Mouse (Mus musculus) limb, embryonic 14.5 days (tissue): ENCODE results near the gene Flna. TPM values are rescaled to one million over a fixed set of nuclear protein-coding genes. Genes with fewer than 3 reads are reported as not detected.
"Not testable (repeated sequence)": the region's sequence is repeated elsewhere in the genome, so short reads cannot be mapped to it uniquely, and the experiment has no call there.

Experiments
- ATAC-seq: fragments of 200-750 bp; cut with Nextera tagmentation; 2 replicates; pipeline ENCODE4 v1.8.0; 2017; ENCODE audit warnings: low read depth, moderate number of reproducible peaks, moderate TSS enrichment; ENCODE audit not compliant: low FRiP score
- DNase-seq: peaks from one replicate; pipeline ENCODE4 v3.0.0-alpha.2; 2015; ENCODE audit warnings: low spot score
- H3K27ac ChIP-seq: fragments of 300-500 bp; sonication (generic); replicated peaks from 2 replicates; pipeline ENCODE4 v1.5.1; 2014; ENCODE audit warnings: low read depth, mild to moderate bottlenecking, low read length, moderate library complexity, mixed read lengths
- H3K27me3 ChIP-seq: fragments of 300-500 bp; sonication (generic); 2 replicates; pipeline ENCODE4 v1.6.1; 2014; ENCODE audit warnings: low read length, mixed read lengths; ENCODE audit not compliant: control insufficient read depth, insufficient read depth
- H3K36me3 ChIP-seq: fragments of 300-500 bp; sonication (generic); 2 replicates; pipeline ENCODE4 v1.6.1; 2014; ENCODE audit warnings: mild to moderate bottlenecking, low read length, moderate library complexity, mixed read lengths; ENCODE audit not compliant: control insufficient read depth, insufficient read depth
- H3K4me1 ChIP-seq: fragments of 300-500 bp; sonication (generic); 2 replicates; pipeline ENCODE4 v1.6.1; 2014; ENCODE audit warnings: antibody characterized with exemption, low read length, mixed read lengths; ENCODE audit not compliant: control insufficient read depth, insufficient read depth
- H3K4me2 ChIP-seq: fragments of 300-500 bp; sonication (generic); replicated peaks from 2 replicates; pipeline ENCODE4 v1.6.1; 2014; ENCODE audit warnings: low read depth, mild to moderate bottlenecking, low read length, moderate library complexity; ENCODE audit not compliant: severe bottlenecking
- H3K4me3 ChIP-seq: fragments of 300-500 bp; sonication (generic); replicated peaks from 2 replicates; pipeline ENCODE4 v1.5.1; 2014; ENCODE audit warnings: low read length
- H3K9ac ChIP-seq: fragments of 300-500 bp; sonication (generic); 2 replicates; pipeline ENCODE4 v1.6.1; 2014; ENCODE audit warnings: mild to moderate bottlenecking, low read depth, low read length, moderate library complexity; ENCODE audit not compliant: severe bottlenecking
- H3K9me3 ChIP-seq: fragments of 300-500 bp; sonication (generic); 2 replicates; pipeline ENCODE4 v1.6.1; 2016; ENCODE audit warnings: low read length; ENCODE audit not compliant: control insufficient read depth
- POLR2A ChIP-seq: fragments of 200-500 bp; IDR thresholded peaks from 2 replicates; pipeline ENCODE4 v1.8.0; 2012; ENCODE audit warnings: inconsistent platforms, mild to moderate bottlenecking, moderate library complexity, borderline replicate concordance; ENCODE audit not compliant: insufficient read depth, insufficient read length; ENCODE audit errors: extremely low read depth
- WGBS: fragments of 180-500 bp; shearing (Covaris S2); extraction: QIAGEN DNeasy Blood & Tissue Kit; methylation state at CpG from one replicate; pipeline ENCODE4 v1.1.7; 2014; 5-methylcytosine and 5-hydroxymethylcytosine counted together
- polyA plus RNA-seq, 2 experiments: library from polyadenylated mRNA; depleted of rRNA in 1 of 2; stranded (reverse) in 1 of 2; unstranded in 1 of 2; fragments of >200 nt; fragmentation: Nextera tagmentation in 1 of 2; extraction: Ambion mirVana in 1 of 2; gene quantifications; 2 replicates each; pipeline versions ENCODE4 v1.2.1 to v1.2.3; 2012 to 2014

Flna gene
- polyA plus RNA-seq, 2 experiments, result 335 to 573 TPM

DNA sequence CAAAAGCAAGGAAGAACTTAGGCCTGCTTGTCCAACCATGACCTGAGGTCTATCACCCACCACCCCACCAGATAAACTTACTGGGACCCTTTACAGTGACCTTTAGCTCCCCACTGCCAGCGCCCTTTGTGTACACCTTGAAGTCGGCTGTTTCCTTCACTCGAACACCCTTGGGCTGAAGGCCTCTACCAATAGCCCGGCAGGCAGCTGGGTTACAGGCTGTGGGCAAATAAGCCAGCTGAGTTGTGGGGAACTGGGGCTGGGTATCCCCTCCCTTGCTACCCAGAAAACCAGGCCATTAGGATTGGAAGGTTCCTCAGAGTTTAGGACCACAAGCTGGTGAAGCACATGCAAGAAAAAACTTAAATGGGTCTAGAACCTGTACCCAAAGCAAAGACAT lies 9.3 kb downstream of the Flna start:
- Histone ChIP-seq H3K4me2 (no peak overlapping the region), H3K27ac (no peak overlapping the region), H3K4me1 (no peaks in the 10 kb centered on the region), H3K9ac (no peak overlapping the region), H3K9me3 (no peaks in the 10 kb centered on the region), H3K36me3 (peaks cover 77% of the 10 kb centered on the region), H3K27me3 (no peaks in the 10 kb centered on the region), H3K4me3 (no peak overlapping the region)
- DNase-seq, result no peak
- WGBS, result 86% methylated on average over 4 of the region's 4 CpGs
- TF ChIP-seq POLR2A, result no peak
- no peak for ATAC-seq

DNA sequence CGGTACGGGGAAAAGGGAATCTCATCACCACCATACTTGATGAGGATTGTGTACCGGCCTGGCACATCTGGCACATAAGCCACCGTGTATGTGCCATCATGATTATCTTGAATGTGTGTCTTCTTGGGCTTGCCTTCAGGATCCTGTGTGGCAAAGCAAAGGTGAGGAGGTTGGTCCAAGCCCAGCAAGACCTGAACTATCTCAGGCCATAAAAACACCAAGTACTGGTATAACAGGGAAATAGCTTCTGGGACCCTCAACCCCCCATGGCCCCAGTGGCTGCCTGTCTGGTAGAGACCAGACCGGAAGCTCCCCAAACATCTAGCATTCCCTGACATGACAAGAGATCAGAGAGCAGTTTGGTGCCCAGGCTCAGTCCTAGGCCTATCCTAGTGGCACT lies 16.4 kb downstream of the Flna start:
- H3K27me3 ChIP-seq, result no peaks in the 10 kb centered on the region
- DNase-seq (no peak), ATAC-seq (no peak)
- no peak overlapping the region for H3K4me2 ChIP-seq
- WGBS, result 86% methylated on average over 5 of the region's 5 CpGs
- H3K4me1 ChIP-seq, result no peaks in the 10 kb centered on the region
- H3K27ac ChIP-seq, result no peak overlapping the region
- H3K36me3 ChIP-seq, result peaks cover 94% of the 10 kb centered on the region
- no peak for TF ChIP-seq POLR2A
- no peak overlapping the region for H3K9ac ChIP-seq
- no peak overlapping the region for H3K4me3 ChIP-seq
- H3K9me3 ChIP-seq, result no peaks in the 10 kb centered on the region

DNA sequence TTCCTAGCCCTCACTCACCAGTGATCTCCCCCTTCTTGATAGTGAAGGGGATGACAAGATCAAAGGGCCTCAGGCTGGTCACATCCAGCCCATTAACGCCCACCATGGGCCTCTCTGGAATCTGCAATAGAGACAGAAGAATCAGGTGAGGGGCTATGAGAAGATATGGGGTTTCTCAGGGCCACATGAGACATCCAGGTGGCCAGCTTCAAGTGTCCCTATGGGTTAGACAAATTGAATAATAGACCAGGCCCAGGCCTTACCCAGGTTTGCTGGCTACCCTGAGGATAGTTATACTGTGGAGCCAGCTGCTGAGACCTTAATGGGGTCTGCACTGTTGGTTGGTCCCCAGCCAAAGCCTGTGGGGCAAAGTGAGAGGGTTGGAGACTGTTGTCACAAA lies 19.6 kb downstream of the Flna start:
- no peak for ATAC-seq
- Histone ChIP-seq H3K27me3 (no peaks in the 10 kb centered on the region), H3K4me2 (no peak overlapping the region), H3K9me3 (no peaks in the 10 kb centered on the region), H3K9ac (no peak overlapping the region), H3K27ac (no peak overlapping the region), H3K36me3 (peaks cover 99% of the 10 kb centered on the region), H3K4me3 (no peak overlapping the region), H3K4me1 (no peaks in the 10 kb centered on the region)
- DNase-seq, result no peak
- no peak for TF ChIP-seq POLR2A
- 50% methylated on average over 1 of the region's 1 CpGs for WGBS

DNA sequence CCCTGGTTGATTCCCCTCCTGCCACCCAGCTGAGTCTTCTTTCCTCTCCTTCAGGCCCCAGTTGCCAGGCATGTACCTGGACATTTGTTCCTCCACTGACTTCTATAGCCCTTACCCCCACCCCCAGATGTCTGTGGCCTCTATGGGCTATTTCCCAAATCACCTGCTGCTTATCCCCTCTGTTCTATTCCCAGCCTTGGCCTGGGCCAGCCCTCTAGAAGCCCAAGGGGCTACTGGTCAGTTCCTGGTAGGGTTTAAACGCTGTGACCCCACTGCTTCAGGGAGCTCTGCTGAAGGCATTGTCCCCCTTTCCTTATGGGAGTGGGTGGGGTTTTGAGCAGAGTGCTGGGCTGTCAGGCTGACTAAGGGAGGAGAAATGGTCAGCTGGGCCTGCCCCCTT lies 29.5 kb downstream of the Flna start:
- H3K27ac ChIP-seq, DNase-seq, H3K4me1 ChIP-seq, H3K9ac ChIP-seq, ATAC-seq, H3K4me3 ChIP-seq, H3K27me3 ChIP-seq, H3K9me3 ChIP-seq, H3K4me2 ChIP-seq: not testable (repeated sequence)
- H3K36me3 ChIP-seq, result peaks cover 18% of the 10 kb centered on the region
- 42% methylated on average over 1 of the region's 1 CpGs for WGBS

DNA sequence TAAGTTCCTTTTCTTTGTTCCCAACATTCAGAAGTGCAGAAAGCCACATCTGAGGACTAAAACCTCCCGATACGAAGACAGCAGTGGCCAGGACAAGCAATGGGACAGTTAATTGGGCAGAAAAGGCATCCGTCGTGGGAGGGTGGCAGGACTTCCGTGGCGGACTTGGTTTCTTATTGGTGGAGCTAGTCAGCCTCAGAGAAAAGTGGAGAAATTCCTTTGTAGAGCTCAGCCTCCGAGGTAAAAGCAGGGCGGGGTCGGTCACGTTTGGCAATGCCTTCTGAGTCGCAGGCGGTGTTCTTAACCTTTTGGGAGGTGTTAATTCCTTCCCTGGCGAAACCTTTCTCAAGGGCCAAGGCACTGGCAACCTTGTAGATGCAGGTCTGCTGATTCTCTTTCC lies 30.2 kb downstream of the Flna start:
- Histone ChIP-seq H3K27ac (no peak overlapping the region), H3K27me3 (no peaks in the 10 kb centered on the region), H3K4me1 (no peaks in the 10 kb centered on the region), H3K4me2 (no peak overlapping the region), H3K4me3 (no peak overlapping the region), H3K9me3 (no peaks in the 10 kb centered on the region), H3K36me3 (peaks cover 11% of the 10 kb centered on the region), H3K9ac (no peak overlapping the region)
- WGBS, result 55% methylated on average over 13 of the region's 13 CpGs
- ATAC-seq (no peak), DNase-seq (no peak)
- TF ChIP-seq POLR2A, result no peak

DNA sequence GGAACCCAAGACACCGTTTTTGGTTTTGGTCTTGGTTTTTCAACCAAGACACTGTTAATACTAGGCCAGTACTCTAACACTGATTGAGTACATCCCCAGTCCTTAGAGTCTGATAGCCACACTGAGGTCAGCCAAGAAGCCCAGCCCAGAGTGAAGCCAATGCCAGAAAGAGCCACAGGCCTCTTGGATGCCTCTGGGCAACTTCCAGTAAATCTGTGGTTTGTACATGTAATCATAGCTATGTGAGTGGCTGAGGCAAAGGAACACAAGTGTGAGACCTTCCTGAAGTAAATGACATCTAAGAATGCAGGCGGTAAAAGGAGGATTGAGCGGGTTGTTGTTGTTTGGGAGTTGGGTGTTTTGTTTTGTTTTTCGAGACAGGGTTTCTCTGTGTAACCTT lies 31.1 kb downstream of the Flna start:
- TF ChIP-seq POLR2A, result no peak
- ATAC-seq (no peak), DNase-seq (no peak)
- Histone ChIP-seq H3K4me2 (no peak overlapping the region), H3K9ac (no peak overlapping the region), H3K9me3 (no peaks in the 10 kb centered on the region), H3K4me3 (no peak overlapping the region), H3K4me1 (no peaks in the 10 kb centered on the region), H3K27me3 (no peaks in the 10 kb centered on the region), H3K27ac (no peak overlapping the region), H3K36me3 (peaks cover 3% of the 10 kb centered on the region; the same call in 1 of the 2 replicates)
- 94% methylated on average over 4 of the region's 4 CpGs for WGBS
